Mouse (Mus musculus) ES-Bruce4 (cell line): ENCODE measurements around the gene Hdgf. TPM values are rescaled to one million over a fixed set of nuclear protein-coding genes. Genes with fewer than 3 reads are reported as not detected.
A peak's percentile ranks its signal among the peaks of the same experiment; 100 is the strongest.

Experiments used
- H3K27ac ChIP-seq: 2 replicates; pipeline ENCODE4 v1.5.1; 2012; ENCODE audit warnings: low read length, inconsistent platforms; ENCODE audit not compliant: insufficient read depth
- H3K27me3 ChIP-seq: 2 replicates; pipeline ENCODE4 v1.6.1; 2012; ENCODE audit warnings: mild to moderate bottlenecking, low read length, inconsistent platforms; ENCODE audit not compliant: control insufficient read depth, poor library complexity, insufficient read depth, severe bottlenecking
- H3K36me3 ChIP-seq: 2 replicates; pipeline ENCODE4 v1.6.1; 2012; ENCODE audit warnings: inconsistent platforms, mild to moderate bottlenecking, low read length, moderate library complexity; ENCODE audit not compliant: control insufficient read depth, poor library complexity, insufficient read depth, severe bottlenecking
- H3K4me1 ChIP-seq: one replicate; pipeline ENCODE4 v1.8.1; 2011; ENCODE audit warnings: low read length; ENCODE audit not compliant: control insufficient read depth, insufficient read depth
- H3K4me3 ChIP-seq: 2 replicates; pipeline ENCODE4 v1.5.1; 2011; ENCODE audit warnings: low read depth, mild to moderate bottlenecking, low read length
- H3K9ac ChIP-seq: 2 replicates; pipeline ENCODE4 v1.6.1; 2012; ENCODE audit warnings: low read depth, mild to moderate bottlenecking, inconsistent platforms; ENCODE audit not compliant: poor library complexity, severe bottlenecking
- H3K9me3 ChIP-seq: replicated peaks from 2 replicates; pipeline ENCODE4 v1.6.1; 2012; ENCODE audit warnings: mild to moderate bottlenecking, low read length, inconsistent platforms; ENCODE audit not compliant: control insufficient read depth, poor library complexity, insufficient read depth, severe bottlenecking
- CTCF ChIP-seq: IDR thresholded peaks from one replicate; pipeline ENCODE4 v1.8.1; 2011; ENCODE audit warnings: low read depth, low read length
- EP300 ChIP-seq: IDR thresholded peaks from 2 replicates; pipeline ENCODE4 v1.6.1; 2011; ENCODE audit warnings: low read depth, low read length; ENCODE audit not compliant: insufficient read depth
- POLR2A ChIP-seq: IDR thresholded peaks from one replicate; pipeline ENCODE4 v1.8.1; 2011; ENCODE audit warnings: low read length; ENCODE audit not compliant: insufficient read depth
- polyA plus RNA-seq: library from polyadenylated mRNA; stranded (reverse); fragments of >200 nt; gene quantifications from 2 replicates; pipeline ENCODE4 v1.2.4, GENCODE M21; 2011; ENCODE audit warnings: low read depth; ENCODE audit not compliant: missing spikeins, insufficient read depth, insufficient read length

The Hdgf gene
- polyA plus RNA-seq, 1 experiment = 508 TPM

DNA sequence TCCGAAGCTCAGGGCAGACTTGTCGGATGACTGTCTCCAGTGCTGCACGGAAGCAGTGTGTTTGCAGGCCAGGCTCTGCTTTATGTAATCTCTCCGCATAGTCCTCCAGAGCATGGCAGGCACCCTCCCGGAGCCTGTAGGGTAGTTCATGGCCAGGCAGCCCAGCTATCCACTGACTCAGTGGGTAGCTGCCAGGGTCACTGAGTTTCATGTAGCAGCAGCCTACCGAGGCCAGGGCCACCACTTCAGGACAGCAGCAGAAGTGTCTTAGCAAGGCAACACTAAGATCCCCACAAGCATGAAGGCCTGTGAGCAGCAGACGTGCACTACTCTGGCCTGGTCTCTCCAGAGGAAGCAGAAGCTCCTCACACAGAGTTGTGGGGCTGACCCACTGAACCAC is 18.9 kb downstream of the Hdgf start:
- Histone ChIP-seq H3K36me3 (peaks cover 45% of the 10 kb centered on the region), H3K9me3 (no peaks in the 10 kb centered on the region), H3K4me1 (no peaks in the 10 kb centered on the region), H3K9ac (no peak overlapping the region), H3K27ac (no peak overlapping the region), H3K4me3 (no peak overlapping the region), H3K27me3 (no peaks in the 10 kb centered on the region)
- TF ChIP-seq EP300 = no peak
- no peak for TF ChIP-seq POLR2A
- no peak for TF ChIP-seq CTCF

DNA sequence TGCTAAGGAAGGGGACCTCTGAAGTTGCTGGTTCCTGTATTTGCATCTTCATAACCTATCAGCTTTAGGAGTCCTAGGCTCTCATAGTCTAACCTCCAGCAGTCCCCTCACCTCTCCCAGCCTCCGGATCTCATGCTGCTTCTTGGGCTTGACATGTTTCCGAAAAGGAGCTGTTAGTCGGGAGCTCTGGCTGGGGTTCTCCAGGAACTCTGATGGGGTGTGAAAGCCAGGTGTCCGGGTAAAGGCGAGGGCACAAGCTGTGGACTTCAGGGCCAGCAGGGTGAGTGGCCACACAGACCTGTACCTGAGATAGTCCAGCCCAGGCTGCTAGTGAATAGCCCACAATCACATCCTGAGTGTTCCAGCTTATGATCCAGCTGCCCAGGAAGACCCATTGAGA is 21.3 kb downstream of the Hdgf start:
- H3K27me3 ChIP-seq = no peaks in the 10 kb centered on the region
- no peak overlapping the region for H3K4me3 ChIP-seq
- H3K36me3 ChIP-seq = peaks cover 52% of the 10 kb centered on the region
- TF ChIP-seq CTCF (no peak), EP300 (no peak), POLR2A (no peak)
- H3K9ac ChIP-seq = no peak overlapping the region
- no peak overlapping the region for H3K27ac ChIP-seq
- no peaks in the 10 kb centered on the region for H3K9me3 ChIP-seq
- no peaks in the 10 kb centered on the region for H3K4me1 ChIP-seq

DNA sequence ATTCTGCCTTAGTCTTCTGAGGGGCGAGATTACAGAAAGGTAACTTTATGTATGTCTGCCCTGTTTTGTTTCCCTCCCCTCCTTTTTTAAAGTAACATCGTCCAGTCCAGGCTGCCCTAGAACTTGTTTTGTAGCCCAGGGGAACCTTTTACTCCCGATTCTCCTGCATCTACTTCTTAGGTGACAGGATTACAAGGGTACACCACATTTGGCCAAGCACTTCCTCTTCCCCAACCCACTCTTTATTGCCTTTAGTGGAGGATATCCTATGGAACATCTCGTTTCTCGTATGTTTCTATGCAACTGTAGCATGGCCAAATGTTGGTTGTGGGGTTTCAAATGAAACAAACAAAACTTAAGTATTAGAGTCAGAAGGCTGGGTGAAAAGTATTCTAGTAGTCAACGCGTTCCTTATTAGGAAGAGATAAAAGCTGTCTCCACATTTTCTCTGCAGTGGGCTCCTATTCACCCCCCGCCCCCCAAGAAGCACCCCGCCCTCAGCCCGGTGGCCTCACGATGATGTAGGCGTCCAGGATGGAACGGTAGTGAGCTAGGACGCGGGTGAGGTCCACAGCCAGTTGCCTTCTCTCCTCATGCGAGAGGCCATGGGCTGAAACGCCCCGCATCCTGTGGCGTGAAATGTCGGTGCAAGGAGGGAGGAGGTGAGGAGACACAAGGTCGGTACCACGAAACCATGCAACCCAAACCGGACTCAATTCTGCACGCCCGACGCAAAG is 23.4 kb downstream of the Hdgf start:
- TF ChIP-seq EP300 = no peak
- no peak for TF ChIP-seq CTCF
- no peak for TF ChIP-seq POLR2A
- Histone ChIP-seq H3K4me3 (peak overlapping the region; percentile 84), H3K4me1 (no peaks in the 10 kb centered on the region), H3K9me3 (no peaks in the 10 kb centered on the region), H3K27me3 (no peaks in the 10 kb centered on the region), H3K9ac (peak overlapping the region; percentile 68), H3K27ac (peak overlapping the region; percentile 9; the same call in 1 of the 2 replicates), H3K36me3 (peaks cover 47% of the 10 kb centered on the region)

DNA sequence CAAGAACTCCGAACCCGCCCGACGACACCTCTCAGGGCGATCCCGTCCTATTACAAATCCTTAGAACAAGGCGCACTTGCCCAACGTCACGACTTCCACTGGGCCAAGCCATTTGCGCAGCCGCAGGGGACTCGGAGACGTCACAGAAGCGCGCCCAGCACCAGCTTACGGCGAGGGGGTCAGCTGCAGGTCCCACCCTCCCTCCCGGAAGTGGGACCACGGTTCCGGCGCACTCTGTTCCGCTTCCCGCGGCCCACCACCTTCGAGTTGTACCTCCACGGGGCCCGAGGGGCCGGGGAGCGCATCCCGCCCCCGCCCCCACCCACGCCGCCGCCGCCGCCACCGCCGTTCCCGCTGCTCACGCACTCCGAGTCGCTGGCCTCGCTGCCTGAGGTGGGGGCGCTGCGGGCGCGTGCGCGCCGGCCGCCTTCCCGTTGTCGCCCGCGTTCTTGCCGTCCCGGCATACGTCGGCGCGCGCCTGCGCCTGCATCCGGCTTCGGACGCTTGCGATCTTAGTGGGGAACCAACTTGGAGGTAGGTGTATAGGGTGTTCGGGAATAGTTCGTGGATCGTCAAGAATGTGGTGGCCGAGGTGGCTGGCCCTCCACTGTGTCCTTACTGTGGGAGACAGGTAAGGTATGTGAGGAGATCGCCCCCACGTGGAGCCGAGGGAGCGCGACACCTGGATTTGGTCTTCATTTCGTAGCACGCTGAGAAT is 24.1 kb downstream of the Hdgf start, which contains the start of the genes Isg20l2 and Rrnad1:
Gene Isg20l2 (plus strand): TSS at position 237 of the 718 bp plus-strand sequence.
Gene Rrnad1 (minus strand): TSS at position 640 of the 718 bp plus-strand sequence.
- no peaks in the 10 kb centered on the region for H3K27me3 ChIP-seq
- H3K4me1 ChIP-seq = no peaks in the 10 kb centered on the region
- H3K36me3 ChIP-seq = peaks cover 45% of the 10 kb centered on the region
- H3K9me3 ChIP-seq = no peaks in the 10 kb centered on the region
- H3K27ac ChIP-seq = peak within 1 kb of the TSS; percentile 9; the same call in 1 of the 2 replicates
- H3K4me3 ChIP-seq = peak within 1 kb of the TSS; percentile 84
- H3K9ac ChIP-seq = peak within 1 kb of the TSS; percentile 68
- TF ChIP-seq EP300 (peak; percentile 31; the same call in 1 of the 2 replicates), CTCF (peak; percentile 78), POLR2A (peak; percentile 60)

DNA sequence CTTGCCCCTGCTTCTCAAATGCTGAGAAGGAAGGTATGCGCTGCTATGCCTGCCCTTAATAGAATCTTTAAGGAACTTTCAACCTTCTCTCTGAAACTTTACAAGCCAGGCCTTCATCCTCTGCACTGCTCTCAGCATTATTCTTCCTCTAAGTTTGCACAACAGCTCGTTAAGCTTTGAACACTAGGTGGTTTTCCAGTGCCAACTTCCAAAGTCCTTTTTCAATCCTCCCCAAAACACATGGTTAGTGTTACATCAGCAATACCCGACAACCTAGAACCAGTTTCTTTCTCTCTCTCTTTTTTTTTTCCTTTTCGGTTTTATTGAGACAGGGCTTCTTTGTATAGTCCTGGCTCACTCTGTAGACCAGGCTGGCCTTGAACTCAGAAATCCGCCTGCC is 27.9 kb downstream of the Hdgf start:
- TF ChIP-seq CTCF (no peak), EP300 (no peak), POLR2A (no peak)
- Histone ChIP-seq H3K27me3 (no peaks in the 10 kb centered on the region), H3K9me3 (no peaks in the 10 kb centered on the region), H3K4me1 (peaks cover 2% of the 10 kb centered on the region), H3K9ac (no peak overlapping the region), H3K4me3 (no peak overlapping the region), H3K27ac (no peak overlapping the region), H3K36me3 (peaks cover 55% of the 10 kb centered on the region)

DNA sequence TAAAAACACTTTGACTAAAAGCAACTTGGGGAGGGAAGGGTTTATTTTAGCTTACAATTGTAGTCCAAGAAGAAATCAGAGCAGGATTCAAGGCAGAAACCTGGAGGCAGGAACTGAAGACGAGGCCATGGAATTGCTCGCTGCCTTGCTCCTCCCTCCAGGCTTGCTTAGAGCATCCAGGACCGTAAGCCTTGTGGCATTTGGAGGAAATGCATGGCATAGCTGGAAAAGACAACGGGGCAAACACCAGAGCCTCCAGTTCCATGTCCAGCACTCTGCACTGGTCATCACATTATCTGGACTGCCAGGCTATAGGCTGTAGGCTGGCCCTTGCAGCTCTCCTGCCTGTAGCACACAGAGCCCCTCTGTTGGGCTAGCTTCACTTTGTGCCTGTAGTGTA is 28.4 kb downstream of the Hdgf start:
- no peaks in the 10 kb centered on the region for H3K9me3 ChIP-seq
- H3K27me3 ChIP-seq = no peaks in the 10 kb centered on the region
- H3K36me3 ChIP-seq = peaks cover 60% of the 10 kb centered on the region
- H3K27ac ChIP-seq = no peak overlapping the region
- no peak overlapping the region for H3K4me3 ChIP-seq
- H3K9ac ChIP-seq = no peak overlapping the region
- TF ChIP-seq POLR2A = no peak
- TF ChIP-seq CTCF = no peak
- TF ChIP-seq EP300 = no peak
- H3K4me1 ChIP-seq = peaks cover 2% of the 10 kb centered on the region
